Mouse (Mus musculus) adrenal gland, adult 18-20 months (tissue): Measurements from ENCODE around the gene Olfr1445. TPM values are rescaled to one million over a fixed set of nuclear protein-coding genes. Genes with fewer than 3 reads are reported as not detected.

Experiments used
- DNase-seq, 2 experiments: peaks; one replicate each; pipeline ENCODE4 v3.0.0; 2021 to 2022; ENCODE audit warnings: low spot score in 2 of 2
- long read RNA-seq, 2 experiments: library from polyadenylated mRNA; stranded (forward); transcript quantifications; one replicate each; pipeline ENCODE4 v2.0.0; 2021
- total RNA-seq, 2 experiments: library from RNA; stranded (reverse); gene quantifications; 1 replicate in 1 of 2; 2 replicates in 1 of 2; pipeline ENCODE4 v1.2.3; 2021

The Olfr1445 gene
- total RNA-seq = not detected
- long read RNA-seq, experiment 1 = 0 reads
- long read RNA-seq, experiment 2 = 0 reads

DNA sequence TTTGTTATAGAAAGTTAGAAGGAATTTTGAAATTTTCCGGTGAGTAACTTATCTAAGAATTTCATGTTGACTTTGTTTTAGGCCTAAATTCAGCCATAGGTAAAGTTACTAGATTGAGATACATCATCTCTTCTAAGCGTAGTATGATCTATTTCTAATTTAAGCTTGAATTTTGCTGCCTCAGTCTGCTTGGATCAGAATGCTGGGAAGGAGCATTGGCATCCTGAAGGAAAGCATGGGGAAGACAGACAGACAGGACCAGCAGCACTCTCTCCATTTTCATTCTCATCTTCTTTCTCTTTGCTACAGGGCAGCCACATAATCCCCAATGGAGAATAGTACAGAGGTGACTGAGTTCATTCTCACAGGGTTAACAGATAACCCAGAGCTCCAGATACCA, at the start of gene Olfr1445:
Gene Olfr1445, plus strand, starts transcription at position 301 of the 400 bp plus-strand sequence.
- no peak for DNase-seq

- no peak for DNase-seq
Observed at GRCm38 (mm10) chr19:12838507-12838906, 45.1 kb upstream of the Olfr1445 start.

DNA sequence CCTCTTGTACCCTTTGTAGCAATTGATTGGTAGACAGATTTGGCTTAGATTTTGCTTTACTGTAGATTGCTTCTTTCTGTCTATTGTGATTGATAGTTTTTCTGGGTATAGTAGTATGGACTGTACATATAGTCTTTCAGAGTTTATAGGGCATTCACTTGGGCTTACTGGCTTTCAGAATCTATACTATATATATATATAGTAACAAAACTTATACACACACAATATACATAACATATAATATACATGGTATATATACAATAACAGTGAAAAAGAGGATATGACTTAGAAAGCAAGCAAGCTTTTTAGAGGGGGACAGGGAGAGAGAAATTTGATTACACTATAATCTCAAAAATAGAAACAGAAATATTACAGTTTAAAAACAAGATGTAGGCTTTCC, 37.3 kb upstream of the Olfr1445 start, which contains the start of gene Gm5244:
Gene Gm5244, plus strand, starts transcription at position 301 of the 400 bp plus-strand sequence.
- no peak for DNase-seq

DNA sequence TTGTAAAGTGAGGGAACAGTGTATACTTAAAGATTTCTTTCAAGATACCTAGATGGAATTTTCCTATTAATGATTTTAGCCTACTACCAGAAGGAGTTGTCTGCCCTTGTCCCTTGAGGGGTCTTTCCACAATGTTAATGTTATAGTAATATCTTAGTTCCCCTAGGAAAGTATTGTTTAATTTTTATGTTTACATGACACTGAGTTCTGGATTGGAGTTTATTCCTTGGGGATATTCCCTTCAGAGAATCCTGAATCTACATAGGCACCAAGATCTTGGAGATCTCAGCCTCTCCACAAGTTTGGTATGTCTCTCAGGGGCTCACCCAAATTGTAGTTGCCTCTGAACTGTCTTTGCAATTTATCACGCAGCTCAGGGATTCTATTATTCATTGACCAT, 26.7 kb upstream of the Olfr1445 start, which contains the start of gene Olfr1444:
Gene Olfr1444, plus strand, starts transcription at position 301 of the 400 bp plus-strand sequence.
- no peak for DNase-seq

DNA sequence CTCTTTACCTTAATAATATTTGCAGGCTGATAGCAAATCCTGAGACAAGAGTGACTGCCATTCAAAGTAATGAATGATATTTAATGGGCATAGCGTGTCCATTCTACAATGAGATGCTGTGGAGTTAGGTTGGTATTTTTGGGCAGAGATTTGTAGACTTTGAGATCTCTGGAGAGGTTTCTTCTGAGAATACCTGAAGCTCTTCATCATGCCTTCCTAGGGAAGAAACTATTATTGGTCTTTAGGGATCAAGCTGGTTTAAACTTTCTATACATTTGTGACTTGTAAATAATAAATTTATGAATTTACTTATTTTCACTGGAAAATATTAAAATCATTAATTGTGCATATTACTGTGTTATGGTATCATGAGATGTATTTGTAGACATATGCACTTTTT, 9.8 kb downstream of the Olfr1445 start, which contains the start of gene Olfr1446:
Gene Olfr1446, minus strand, starts transcription at position 101 of the 400 bp plus-strand sequence.
- no peak for DNase-seq

DNA sequence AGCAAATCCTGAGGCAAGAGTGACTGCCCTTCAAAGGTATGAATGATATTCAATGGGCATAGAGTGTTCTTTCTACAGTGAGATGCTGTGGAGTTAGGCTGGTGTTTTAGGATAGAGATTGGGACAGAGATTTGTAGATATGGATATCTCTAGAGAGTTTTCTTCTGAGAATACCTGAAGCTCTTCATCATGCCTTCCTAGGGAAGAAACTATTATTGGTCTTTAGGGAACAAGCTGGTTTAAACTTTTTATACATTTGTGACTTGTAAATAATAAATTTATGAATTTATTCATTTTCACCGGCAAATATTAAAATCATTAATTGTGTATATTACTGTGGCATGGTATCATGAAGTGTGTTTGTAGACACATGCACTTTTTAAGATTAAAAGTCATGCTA, 20.0 kb downstream of the Olfr1445 start, which contains the start of gene Olfr1447:
Gene Olfr1447, minus strand, starts transcription at position 101 of the 400 bp plus-strand sequence.
- DNase-seq = no peak

DNA sequence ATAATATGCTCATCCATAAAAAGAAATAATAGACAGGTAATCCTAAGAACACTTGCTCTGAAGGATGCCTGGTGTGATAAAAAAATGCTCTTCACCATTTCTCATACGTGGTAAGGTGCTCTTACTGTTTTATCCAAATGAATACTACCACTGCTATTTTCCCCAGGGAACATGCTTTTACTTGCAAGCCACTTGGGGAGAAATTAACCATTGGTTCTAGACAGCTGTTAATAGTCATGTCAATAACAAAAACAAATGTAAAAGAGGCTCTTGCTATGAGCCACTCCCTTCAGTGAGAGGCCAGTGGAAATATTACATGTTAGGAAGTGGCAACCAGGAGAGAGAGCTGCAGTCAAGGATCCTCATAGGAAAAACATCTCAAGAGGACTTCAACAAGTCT, 40.7 kb downstream of the Olfr1445 start, which contains the start of gene Olfr1448:
Gene Olfr1448, minus strand, starts transcription at position 101 of the 400 bp plus-strand sequence.
- no peak for DNase-seq

- no peak for DNase-seq
Observed at GRCm38 (mm10) chr19:12930540-12930939, 46.9 kb downstream of the Olfr1445 start, which contains the start of gene Olfr1449. TSS of gene Olfr1449 (plus strand) at chr19:12930840.

Other genes starting within 250 kb of the Olfr1445 start
- not detected for gene Olfr1442, start 213.4 kb upstream of the Olfr1445 start, total RNA-seq
- not detected for gene Olfr1443, start 205.7 kb upstream of the Olfr1445 start, total RNA-seq
- gene Keg1, start 188.1 kb upstream of the Olfr1445 start, total RNA-seq = under 1 TPM in 1 of 2 experiments, not detected in 1; 0.60 TPM
- gene Cntf, start 118.2 kb upstream of the Olfr1445 start, total RNA-seq = 1 to 10 TPM; 2.2 to 2.5 TPM
- 10 to 100 TPM; 79.5 to 80.1 TPM for gene Zfp91, start 87.7 kb upstream of the Olfr1445 start, total RNA-seq
- gene Lpxn, start 87.7 kb upstream of the Olfr1445 start, total RNA-seq = 1 to 10 TPM; 2.1 to 4.1 TPM
- not detected for gene Gm5244, start 37.2 kb upstream of the Olfr1445 start, total RNA-seq
- not detected for gene Olfr1444, start 26.6 kb upstream of the Olfr1445 start, total RNA-seq
- not detected for gene Olfr1446, start 9.7 kb downstream of the Olfr1445 start, total RNA-seq
- gene Olfr1447, start 19.9 kb downstream of the Olfr1445 start, total RNA-seq = not detected
- not detected for gene Olfr1448, start 40.6 kb downstream of the Olfr1445 start, total RNA-seq
- not detected for gene Olfr1449, start 47.0 kb downstream of the Olfr1445 start, total RNA-seq
- not detected for gene Olfr1450, start 66.4 kb downstream of the Olfr1445 start, total RNA-seq
- not detected for gene Olfr1451, start 111.2 kb downstream of the Olfr1445 start, total RNA-seq
- not detected for gene Olfr1453, start 144.5 kb downstream of the Olfr1445 start, total RNA-seq
- not detected for gene Olfr1454, start 176.8 kb downstream of the Olfr1445 start, total RNA-seq
- not detected for gene Olfr1457, start 214.0 kb downstream of the Olfr1445 start, total RNA-seq
- not detected for gene Olfr1458, start 222.9 kb downstream of the Olfr1445 start, total RNA-seq